9 mouse cellular contexts compared by ENCODE assay signal in the genomic region with DNA sequence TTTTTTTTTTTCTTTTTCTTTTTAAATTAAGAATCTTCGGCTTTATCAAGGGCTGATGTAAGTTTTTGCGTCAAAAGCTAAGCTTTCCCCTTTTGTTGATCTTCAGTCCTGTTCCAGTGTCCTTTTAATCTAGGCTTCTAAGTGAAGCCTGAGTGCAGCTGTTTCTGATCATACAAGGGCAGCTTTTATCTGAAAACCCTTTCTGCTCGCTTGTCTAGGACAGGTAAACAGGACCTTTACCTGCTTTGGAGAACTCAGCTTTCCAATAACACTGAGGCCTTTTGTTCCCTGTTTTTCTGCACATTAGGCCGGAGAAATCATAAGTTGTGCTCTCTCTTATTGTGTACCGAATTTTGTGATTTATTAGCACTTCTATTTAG. TPM values are rescaled to one million over a fixed set of nuclear protein-coding genes. Genes with fewer than 3 reads are reported as not detected.
A peak's percentile ranks its signal among the peaks of the same experiment; 100 is the strongest.
DNase-seq lines count a peak whose midpoint lies in the region; ATAC-seq and TF ChIP-seq lines count a peak whose summit lies in the region.
"Had no signal": no experiment of that assay in that cellular context is flagged by ENCODE, and none has a peak within 500 bp of the region (broad histone marks: within the 10 kb centered on the region; RNA-seq: fewer than 3 reads in every experiment).

No protein-coding gene starts in this region.

- DNase-seq in cerebellum, adult 9-11 months: peak; percentile 21
- DNase-seq in cerebellum, adult 11-12 months: no peak
- no peak for DNase-seq in CH12.LX (ENCODE audit: extremely low read depth)
- no peak for DNase-seq in liver, postnatal 0 days
- DNase-seq in natural killer cell, adult 2 months (ENCODE audit: low spot score in 2 of 2): no peak
- no peak for DNase-seq in frontal cortex, postnatal 10 days (ENCODE audit: low spot score in 2 of 2)
- DNase-seq in spleen, postnatal 10 days (ENCODE audit: low spot score in 2 of 2): no peak

- TF ChIP-seq RAD21 in CH12.LX (IDR thresholded peaks at IDR 0.05; ENCODE audit: low read depth, low read length): no peak

- H3K36me3 ChIP-seq in CH12.LX (replicated peaks in 1 of 2; ENCODE audit: control insufficient read depth in 1 of 2, insufficient read depth in 1 of 2, low read length in 1 of 2): peaks cover 0 to 3% of the 10 kb centered on the region in 2 experiments
- H3K36me3 ChIP-seq in forebrain, embryonic 15.5 days: no peaks in the 10 kb centered on the region
- 0 out of 2 replicates have a peak, but pooled peaks cover 5% of the 10 kb centered on the region for H3K36me3 ChIP-seq in liver, postnatal 0 days (replicated peaks; ENCODE audit: insufficient read depth, low read length)

- peak overlapping the region; percentile 68; the same call in 1 of the 2 replicates for H3K4me2 ChIP-seq in CH12.LX (ENCODE audit: insufficient read depth, low read depth, poor library complexity, severe bottlenecking)
- peak overlapping the region; percentile 54 for H3K4me2 ChIP-seq in forebrain, embryonic 15.5 days (replicated peaks)
- H3K4me2 ChIP-seq in liver, postnatal 0 days (ENCODE audit: low read depth, low read length): peak overlapping the region; percentile 70

- H3K79me2 ChIP-seq in CH12.LX (replicated peaks; ENCODE audit: control insufficient read depth, extremely low read depth, insufficient read depth, poor library complexity, severe bottlenecking): peaks cover 25% of the 10 kb centered on the region

- no peaks in the 10 kb centered on the region for H3K9me3 ChIP-seq in CH12.LX (replicated peaks; ENCODE audit: low read length)
- no peaks in the 10 kb centered on the region for H3K9me3 ChIP-seq in forebrain, embryonic 15.5 days
- H3K9me3 ChIP-seq in liver, postnatal 0 days (ENCODE audit: low read length): no peaks in the 10 kb centered on the region

- H3K27me3 ChIP-seq in CH12.LX (replicated peaks): no peaks in the 10 kb centered on the region
- no peaks in the 10 kb centered on the region for H3K27me3 ChIP-seq in forebrain, embryonic 15.5 days
- H3K27me3 ChIP-seq in liver, postnatal 0 days (ENCODE audit: insufficient read depth, low read length): no peaks in the 10 kb centered on the region

- no peak for TF ChIP-seq EP300 in CH12.LX (IDR thresholded peaks at IDR 0.05; ENCODE audit: low read length)
- no peak for TF ChIP-seq EP300 in liver, postnatal 0 days (IDR thresholded peaks at IDR 0.05; ENCODE audit: low read depth)

- H3K4me1 ChIP-seq in CH12.LX (ENCODE audit: control insufficient read depth in 1 of 2, insufficient read depth in 2 of 2): peaks cover 0 to 11% of the 10 kb centered on the region in 2 experiments; a peak in 2 of 4 replicates
- H3K4me1 ChIP-seq in forebrain, embryonic 15.5 days: peaks cover 28% of the 10 kb centered on the region
- peaks cover 6% of the 10 kb centered on the region for H3K4me1 ChIP-seq in liver, postnatal 0 days (ENCODE audit: insufficient read depth)

- no peak overlapping the region for H3K27ac ChIP-seq in CH12.LX (ENCODE audit: insufficient read depth, low read depth)
- H3K27ac ChIP-seq in forebrain, embryonic 15.5 days (replicated peaks): peak overlapping the region; percentile 100
- H3K27ac ChIP-seq in liver, postnatal 0 days (ENCODE audit: low read depth): peak overlapping the region; percentile 100

- dilution Hi-C loops in CH12.LX (cut with MboI; ENCODE audit: extremely low pct_ligation_motif_present, extremely low pct_unique_long_range_greater_than_20kb, low sequenced_read_pairs): no loop called here

- peak overlapping the region; percentile 61 for H3K9ac ChIP-seq in CH12.LX (ENCODE audit: insufficient read depth, low read depth)
- peak overlapping the region; percentile 79 for H3K9ac ChIP-seq in forebrain, embryonic 15.5 days (replicated peaks)
- H3K9ac ChIP-seq in liver, postnatal 0 days (replicated peaks): peak overlapping the region; percentile 99

- WGBS in forebrain, embryonic 15.5 days: 28% methylated on average over 5 of the region's 5 CpGs
- WGBS in liver, postnatal 0 days (ENCODE audit: insufficient replicate concordance): 36% methylated on average over 5 of the region's 5 CpGs

- in situ Hi-C loops in CH12.LX (cut with MboI; ENCODE audit: low pct_ligation_motif_present, low pct_unique_long_range_greater_than_20kb, low sequenced_read_pairs): no loop called here

- TF ChIP-seq POLR2A in CH12.LX (IDR thresholded peaks at IDR 0.05; ENCODE audit: low read depth, low read length): no peak

- TF ChIP-seq CTCF in CH12.LX (conservative IDR thresholded peaks at IDR 0.05 in 1 of 2, IDR thresholded peaks at IDR 0.05 in 1 of 2; ENCODE audit: low read depth in 2 of 2, low read length in 2 of 2): no peak
- TF ChIP-seq CTCF in liver, postnatal 0 days (IDR thresholded peaks at IDR 0.05; ENCODE audit: low read depth): no peak

- H3K4me3 ChIP-seq in CH12.LX (replicated peaks in 1 of 3; ENCODE audit: low read depth in 2 of 3, low read length in 2 of 3, poor library complexity in 1 of 3): peak overlapping the region; percentile 63 to 76 (median 65)
- H3K4me3 ChIP-seq in forebrain, embryonic 15.5 days: peak overlapping the region; percentile 80
- H3K4me3 ChIP-seq in liver, postnatal 0 days (ENCODE audit: low read depth, low read length): peak overlapping the region; percentile 97

- ATAC-seq in forebrain, embryonic 15.5 days (replicated peaks): no peak
- ATAC-seq in liver, postnatal 0 days: no peak

TF ChIP-seq in CH12.LX, 34 proteins besides CTCF, POLR2A, EP300 and RAD21:
- no peak for TF ChIP-seq UBTF (IDR thresholded peaks at IDR 0.05; ENCODE audit: low read depth, low read length)
- no peak for TF ChIP-seq SIN3A (IDR thresholded peaks at IDR 0.05; ENCODE audit: low read length)
- TF ChIP-seq MXI1 (IDR thresholded peaks at IDR 0.05; ENCODE audit: low read depth, low read length): no peak
- TF ChIP-seq MYC (IDR thresholded peaks at IDR 0.05; ENCODE audit: low read depth, low read length): no peak
- TF ChIP-seq GABPA (IDR thresholded peaks at IDR 0.05; ENCODE audit: insufficient replicate concordance, low read depth, low read length): no peak
- no peak for TF ChIP-seq ETS1 (conservative IDR thresholded peaks at IDR 0.05; ENCODE audit: low read depth, low read length)
- no peak for TF ChIP-seq USF2 (conservative IDR thresholded peaks at IDR 0.05; ENCODE audit: low read depth, low read length)
- TF ChIP-seq CHD1 (IDR thresholded peaks at IDR 0.05; ENCODE audit: low read depth, low read length): no peak
- no peak for TF ChIP-seq KAT2A (IDR thresholded peaks at IDR 0.05; ENCODE audit: insufficient replicate concordance, low read length)
- TF ChIP-seq TBP (conservative IDR thresholded peaks at IDR 0.05; ENCODE audit: low read depth, low read length): no peak
- TF ChIP-seq ZNF384 (IDR thresholded peaks at IDR 0.05; ENCODE audit: low read depth, low read length): no peak
- TF ChIP-seq NELFE (IDR thresholded peaks at IDR 0.05; ENCODE audit: low read depth, low read length): no peak
- TF ChIP-seq ELF1 (IDR thresholded peaks at IDR 0.05; ENCODE audit: low read depth, low read length): no peak
- no peak for TF ChIP-seq MAFK (IDR thresholded peaks at IDR 0.05; ENCODE audit: insufficient replicate concordance, low read length)

RNA-seq across cellular contexts. Expression of gene AC153137.1, which starts 27.3 kb away (rescaled TPM):
- not detected in 2 replicates for total RNA-seq in CH12.LX (2012; rRNA removed)
- not detected in 2 replicates for total RNA-seq in CH12.LX (2014; rRNA removed)
- not detected in 2 replicates for polyA plus RNA-seq in CH12.LX (2012; ENCODE audit: insufficient read length, low read depth)
- not detected in 2 replicates for polyA plus RNA-seq in forebrain, embryonic 15.5 days (2015; fragmentation: Nextera tagmentation; extraction: Ambion mirVana)
- not detected in 2 replicates for polyA plus RNA-seq in liver, postnatal 0 days (2015; fragmentation: Nextera tagmentation; extraction: Ambion mirVana)
- total RNA-seq: common myeloid progenitor, adult 5-6 weeks had no signal
